Mouse (Mus musculus): Measurements from ENCODE around the gene Rhox4c. TPM values are rescaled to one million over a fixed set of nuclear protein-coding genes. Genes with fewer than 3 reads are reported as not detected.
"Not testable (repeated sequence)": the region's sequence is repeated elsewhere in the genome, so short reads cannot be mapped to it uniquely, and the experiment has no call there.

Gene Rhox4c
- polyA plus RNA-seq (2015; fragmentation: Nextera tagmentation; extraction: Ambion mirVana), result not detected in 2 replicates

GRCm38 (mm10) chrX:37480037-37480436, at the start of gene Rhox4c:
TSS of gene Rhox4c (plus strand) at chrX:37480337.
- not testable (repeated sequence) for H3K27ac ChIP-seq (replicated peaks); H3K4me1 ChIP-seq; H3K36me3 ChIP-seq; H3K9me3 ChIP-seq; H3K4me3 ChIP-seq; H3K9ac ChIP-seq (replicated peaks); H3K27me3 ChIP-seq; H3K4me2 ChIP-seq (replicated peaks); ATAC-seq (replicated peaks)
- WGBS, result 94% methylated on average over 14 of the region's 14 CpGs

GRCm38 (mm10) chrX:37432194-37432593, 47.9 kb upstream of the Rhox4c start, which contains the start of gene Rhox4b:
TSS of gene Rhox4b (plus strand) at chrX:37432494.
- not testable (repeated sequence) for H3K4me3 ChIP-seq; ATAC-seq (replicated peaks); H3K4me2 ChIP-seq (replicated peaks); H3K27me3 ChIP-seq; H3K4me1 ChIP-seq; H3K9me3 ChIP-seq; H3K27ac ChIP-seq (replicated peaks); H3K36me3 ChIP-seq; H3K9ac ChIP-seq (replicated peaks)
- 86% methylated on average over 14 of the region's 15 CpGs for WGBS

- not testable (repeated sequence) for H3K36me3 ChIP-seq; H3K27me3 ChIP-seq; H3K4me3 ChIP-seq; H3K4me1 ChIP-seq; H3K9me3 ChIP-seq; ATAC-seq (replicated peaks); H3K9ac ChIP-seq (replicated peaks); H3K27ac ChIP-seq (replicated peaks); H3K4me2 ChIP-seq (replicated peaks)
- WGBS, result 97% methylated on average over 8 of the region's 10 CpGs
Measured at GRCm38 (mm10) chrX:37453380-37453779, 26.8 kb upstream of the Rhox4c start, which contains the start of gene Rhox2c. TSS of gene Rhox2c (plus strand) at chrX:37453680.

- 88% methylated on average over 3 of the region's 4 CpGs for WGBS
- not testable (repeated sequence) for H3K4me1 ChIP-seq; H3K4me2 ChIP-seq (replicated peaks); H3K27ac ChIP-seq (replicated peaks); H3K4me3 ChIP-seq; H3K27me3 ChIP-seq; ATAC-seq (replicated peaks); H3K9ac ChIP-seq (replicated peaks); H3K9me3 ChIP-seq; H3K36me3 ChIP-seq
Measured at GRCm38 (mm10) chrX:37458285-37458684, 21.9 kb upstream of the Rhox4c start, which contains the start of gene Rhox3c. TSS of gene Rhox3c (plus strand) at chrX:37458585.

GRCm38 (mm10) chrX:37514059-37514458, 33.9 kb downstream of the Rhox4c start, which contains the start of gene Rhox4d:
TSS of gene Rhox4d (plus strand) at chrX:37514359.
- H3K4me3 ChIP-seq; H3K36me3 ChIP-seq; H3K27me3 ChIP-seq; ATAC-seq (replicated peaks); H3K4me1 ChIP-seq; H3K27ac ChIP-seq (replicated peaks); H3K9me3 ChIP-seq; H3K4me2 ChIP-seq (replicated peaks); H3K9ac ChIP-seq (replicated peaks): not testable (repeated sequence)
- 93% methylated on average over 17 of the region's 18 CpGs for WGBS

GRCm38 (mm10) chrX:37530152-37530551, 50.0 kb downstream of the Rhox4c start, which contains the start of gene Rhox2e:
TSS of gene Rhox2e (plus strand) at chrX:37530452.
- H3K9ac ChIP-seq (replicated peaks); H3K4me2 ChIP-seq (replicated peaks); H3K4me3 ChIP-seq; H3K27me3 ChIP-seq; H3K4me1 ChIP-seq; H3K9me3 ChIP-seq; H3K27ac ChIP-seq (replicated peaks); H3K36me3 ChIP-seq; ATAC-seq (replicated peaks): not testable (repeated sequence)
- WGBS, result 95% methylated on average over 2 of the region's 8 CpGs

Other genes with a start within 250 kb of the Rhox4c start
- not detected in 2 replicates for gene Rhox2a, start 235.4 kb upstream of the Rhox4c start, polyA plus RNA-seq (2015; fragmentation: Nextera tagmentation; extraction: Ambion mirVana)
- gene Rhox3a, start 230.4 kb upstream of the Rhox4c start, polyA plus RNA-seq (2015; fragmentation: Nextera tagmentation; extraction: Ambion mirVana), result not detected in 2 replicates
- not detected in 2 replicates for gene Rhox4a, start 215.0 kb upstream of the Rhox4c start, polyA plus RNA-seq (2015; fragmentation: Nextera tagmentation; extraction: Ambion mirVana)
- not detected in 2 replicates for gene Rhox3a2, start 100.3 kb upstream of the Rhox4c start, polyA plus RNA-seq (2015; fragmentation: Nextera tagmentation; extraction: Ambion mirVana)
- not detected in 2 replicates for gene Rhox4a2, start 89.5 kb upstream of the Rhox4c start, polyA plus RNA-seq (2015; fragmentation: Nextera tagmentation; extraction: Ambion mirVana)
- gene Rhox2b, start 68.3 kb upstream of the Rhox4c start, polyA plus RNA-seq (2015; fragmentation: Nextera tagmentation; extraction: Ambion mirVana), result not detected in 2 replicates
- gene Rhox4b, start 47.8 kb upstream of the Rhox4c start, polyA plus RNA-seq (2015; fragmentation: Nextera tagmentation; extraction: Ambion mirVana), result not detected in 2 replicates
- not detected in 2 replicates for gene Rhox2c, start 26.7 kb upstream of the Rhox4c start, polyA plus RNA-seq (2015; fragmentation: Nextera tagmentation; extraction: Ambion mirVana)
- not detected in 2 replicates for gene Rhox3c, start 21.8 kb upstream of the Rhox4c start, polyA plus RNA-seq (2015; fragmentation: Nextera tagmentation; extraction: Ambion mirVana)
- not detected in 2 replicates for gene Rhox2d, start 13.1 kb downstream of the Rhox4c start, polyA plus RNA-seq (2015; fragmentation: Nextera tagmentation; extraction: Ambion mirVana)
- gene Rhox4d, start 34.0 kb downstream of the Rhox4c start, polyA plus RNA-seq (2015; fragmentation: Nextera tagmentation; extraction: Ambion mirVana), result not detected in 2 replicates
- gene Rhox2e, start 50.1 kb downstream of the Rhox4c start, polyA plus RNA-seq (2015; fragmentation: Nextera tagmentation; extraction: Ambion mirVana), result not detected in 2 replicates
- not detected in 2 replicates for gene Rhox3e, start 61.7 kb downstream of the Rhox4c start, polyA plus RNA-seq (2015; fragmentation: Nextera tagmentation; extraction: Ambion mirVana)
- gene Rhox4e, start 77.1 kb downstream of the Rhox4c start, polyA plus RNA-seq (2015; fragmentation: Nextera tagmentation; extraction: Ambion mirVana), result not detected in 2 replicates
- gene Rhox2f, start 91.1 kb downstream of the Rhox4c start, polyA plus RNA-seq (2015; fragmentation: Nextera tagmentation; extraction: Ambion mirVana), result not detected in 2 replicates
- not detected in 2 replicates for gene Rhox3f, start 100.7 kb downstream of the Rhox4c start, polyA plus RNA-seq (2015; fragmentation: Nextera tagmentation; extraction: Ambion mirVana)
- gene Rhox4f, start 127.4 kb downstream of the Rhox4c start, polyA plus RNA-seq (2015; fragmentation: Nextera tagmentation; extraction: Ambion mirVana), result not detected in 2 replicates
- gene Rhox3g, start 148.3 kb downstream of the Rhox4c start, polyA plus RNA-seq (2015; fragmentation: Nextera tagmentation; extraction: Ambion mirVana), result not detected in 2 replicates
- not detected in 2 replicates for gene Rhox2g, start 163.1 kb downstream of the Rhox4c start, polyA plus RNA-seq (2015; fragmentation: Nextera tagmentation; extraction: Ambion mirVana)
- gene Rhox4g, start 171.0 kb downstream of the Rhox4c start, polyA plus RNA-seq (2015; fragmentation: Nextera tagmentation; extraction: Ambion mirVana), result not detected in 2 replicates
- gene Rhox3h, start 188.4 kb downstream of the Rhox4c start, polyA plus RNA-seq (2015; fragmentation: Nextera tagmentation; extraction: Ambion mirVana), result not detected in 2 replicates
- gene Rhox2h, start 192.9 kb downstream of the Rhox4c start, polyA plus RNA-seq (2015; fragmentation: Nextera tagmentation; extraction: Ambion mirVana), result not detected in 2 replicates

All from forebrain, embryonic 15.5 days (tissue).